Mouse (Mus musculus) lung, adult 2 months (tissue): Measurements from ENCODE around the gene Sepsecs.

Experiments
- CTCF ChIP-seq: fragments of 200-500 bp; IDR thresholded peaks from 2 replicates; pipeline ENCODE4 v1.5.1; 2011; ENCODE audit warnings: mild to moderate bottlenecking, low read length, control low read depth; ENCODE audit not compliant: insufficient read depth
- POLR2A ChIP-seq: fragments of 200-500 bp; IDR thresholded peaks from 2 replicates; pipeline ENCODE4 v1.6.1; 2011; ENCODE audit warnings: low read depth, mild to moderate bottlenecking, control low read depth, low read length, borderline replicate concordance; ENCODE audit errors: extremely low read depth

- TF ChIP-seq CTCF (no peak), POLR2A (no peak)
Measured at GRCm38 (mm10) chr5:52666766-52667165, 2.7 kb downstream of the Sepsecs start.
